Mouse (Mus musculus): ENCODE measurements around the gene Msmo1. TPM values are rescaled to one million over a fixed set of nuclear protein-coding genes. Genes with fewer than 3 reads are reported as not detected.

Msmo1 gene
- total RNA-seq (2021) (1 to 10 TPM; 6.6 to 9.6 TPM), polyA plus RNA-seq (2012; rRNA removed) (4.1 and 9.1 TPM in 2 replicates)
- long read RNA-seq, transcript Msmo1-201 (6 exons, 2,044 nt), result major isoform, 8 of 10 reads
- long read RNA-seq, partial matches to known transcripts, result 1 of 10 reads
- long read RNA-seq, other reads (novel, unspliced or antisense), result 1 of 10 reads

GRCm38 (mm10) chr8:64733271-64733943 lies at the start of gene Msmo1:
Gene Msmo1 (minus strand): TSS chr8:64733792.
- Histone ChIP-seq H3K4me3 (peak within 1 kb of the TSS; percentile 87), H3K27ac (peak within 1 kb of the TSS; percentile 60), H3K27me3 (ENCODE audit: control insufficient read depth, insufficient read depth, low read length) (no peaks in the 10 kb centered on the region), H3K79me2 (replicated peaks; ENCODE audit: control insufficient read depth, insufficient read depth, low read length) (no peaks in the 10 kb centered on the region), H3K4me1 (ENCODE audit: control insufficient read depth, insufficient read depth, low read length) (peaks cover 2% of the 10 kb centered on the region; the same call in 1 of the 2 replicates), H3K9ac (ENCODE audit: low read depth, low read length) (peak within 1 kb of the TSS; percentile 69), H3K36me3 (ENCODE audit: control insufficient read depth, insufficient read depth, low read length) (no peaks in the 10 kb centered on the region; the same call in 1 of the 2 replicates)
- no peak for TF ChIP-seq EP300 (IDR thresholded peaks at IDR 0.05; ENCODE audit: insufficient read depth, low read depth, low read length)
- TF ChIP-seq CTCF (IDR thresholded peaks at IDR 0.05), result peak; percentile 18; the same call in 1 of the 2 replicates
- peak; percentile 59 for TF ChIP-seq POLR2A (IDR thresholded peaks at IDR 0.05; ENCODE audit: insufficient read depth, low read depth, low read length)
- WGBS, result under 1% methylated on average over 60 of the region's 60 CpGs
- DNase-seq, result peak; percentile 93 to 99
- intact Hi-C loops (cut with DNase I), result loop anchor here (2.0 to 5.0 kb wide), 3 partner anchors 41 to 207 kb away; partner anchors contain the start of gene Cpe

GRCm38 (mm10) chr8:64781947-64782346 lies 48.4 kb upstream of the Msmo1 start:
- Histone ChIP-seq H3K27me3 (ENCODE audit: control insufficient read depth, insufficient read depth, low read length) (no peaks in the 10 kb centered on the region), H3K27ac (no peak overlapping the region), H3K9ac (ENCODE audit: low read depth, low read length) (no peak overlapping the region), H3K79me2 (replicated peaks; ENCODE audit: control insufficient read depth, insufficient read depth, low read length) (no peaks in the 10 kb centered on the region), H3K4me3 (no peak overlapping the region), H3K4me1 (ENCODE audit: control insufficient read depth, insufficient read depth, low read length) (no peaks in the 10 kb centered on the region; the same call in none of the 2 replicates), H3K36me3 (ENCODE audit: control insufficient read depth, insufficient read depth, low read length) (peaks cover 3% of the 10 kb centered on the region; the same call in 1 of the 2 replicates)
- 56% methylated on average over 6 of the region's 6 CpGs for WGBS
- TF ChIP-seq CTCF (IDR thresholded peaks at IDR 0.05) (no peak), EP300 (IDR thresholded peaks at IDR 0.05; ENCODE audit: insufficient read depth, low read depth, low read length) (no peak), POLR2A (IDR thresholded peaks at IDR 0.05; ENCODE audit: insufficient read depth, low read depth, low read length) (no peak)
- DNase-seq, result no peak
- intact Hi-C loops (cut with DNase I), result no loop called here

GRCm38 (mm10) chr8:64777925-64778324 lies 44.3 kb upstream of the Msmo1 start:
- no peaks in the 10 kb centered on the region for H3K4me1 ChIP-seq (ENCODE audit: control insufficient read depth, insufficient read depth, low read length)
- no peak overlapping the region for H3K9ac ChIP-seq (ENCODE audit: low read depth, low read length)
- H3K27me3 ChIP-seq (ENCODE audit: control insufficient read depth, insufficient read depth, low read length), result no peaks in the 10 kb centered on the region
- DNase-seq, result no peak
- no peak overlapping the region for H3K4me3 ChIP-seq
- 70% methylated on average over 9 of the region's 9 CpGs for WGBS
- H3K27ac ChIP-seq, result no peak overlapping the region
- intact Hi-C loops (cut with DNase I), result loop anchor here (5.0 kb wide), 1 partner anchor 164 kb away; no protein-coding TSS in a partner anchor
- H3K36me3 ChIP-seq (ENCODE audit: control insufficient read depth, insufficient read depth, low read length), result no peaks in the 10 kb centered on the region
- H3K79me2 ChIP-seq (replicated peaks; ENCODE audit: control insufficient read depth, insufficient read depth, low read length), result no peaks in the 10 kb centered on the region
- TF ChIP-seq CTCF (IDR thresholded peaks at IDR 0.05) (peak; percentile 54), POLR2A (IDR thresholded peaks at IDR 0.05; ENCODE audit: insufficient read depth, low read depth, low read length) (no peak), EP300 (IDR thresholded peaks at IDR 0.05; ENCODE audit: insufficient read depth, low read depth, low read length) (no peak)

- Histone ChIP-seq H3K36me3 (ENCODE audit: control insufficient read depth, insufficient read depth, low read length) (no peaks in the 10 kb centered on the region), H3K27ac (no peak overlapping the region), H3K4me3 (no peak overlapping the region), H3K79me2 (replicated peaks; ENCODE audit: control insufficient read depth, insufficient read depth, low read length) (no peaks in the 10 kb centered on the region), H3K4me1 (ENCODE audit: control insufficient read depth, insufficient read depth, low read length) (no peaks in the 10 kb centered on the region), H3K9ac (ENCODE audit: low read depth, low read length) (no peak overlapping the region), H3K27me3 (ENCODE audit: control insufficient read depth, insufficient read depth, low read length) (no peaks in the 10 kb centered on the region)
- intact Hi-C loops (cut with DNase I), result no loop called here
- 93% methylated on average over 6 of the region's 6 CpGs for WGBS
- TF ChIP-seq POLR2A (IDR thresholded peaks at IDR 0.05; ENCODE audit: insufficient read depth, low read depth, low read length) (no peak), EP300 (IDR thresholded peaks at IDR 0.05; ENCODE audit: insufficient read depth, low read depth, low read length) (no peak), CTCF (IDR thresholded peaks at IDR 0.05) (no peak)
- no peak for DNase-seq
Measured at GRCm38 (mm10) chr8:64774136-64774535, 40.5 kb upstream of the Msmo1 start.

GRCm38 (mm10) chr8:64770814-64771213 lies 37.2 kb upstream of the Msmo1 start:
- WGBS, result 81% methylated on average over 7 of the region's 7 CpGs
- Histone ChIP-seq H3K4me3 (no peak overlapping the region), H3K4me1 (ENCODE audit: control insufficient read depth, insufficient read depth, low read length) (no peaks in the 10 kb centered on the region), H3K9ac (ENCODE audit: low read depth, low read length) (no peak overlapping the region), H3K27me3 (ENCODE audit: control insufficient read depth, insufficient read depth, low read length) (no peaks in the 10 kb centered on the region), H3K27ac (no peak overlapping the region), H3K36me3 (ENCODE audit: control insufficient read depth, insufficient read depth, low read length) (no peaks in the 10 kb centered on the region), H3K79me2 (replicated peaks; ENCODE audit: control insufficient read depth, insufficient read depth, low read length) (no peaks in the 10 kb centered on the region)
- TF ChIP-seq EP300 (IDR thresholded peaks at IDR 0.05; ENCODE audit: insufficient read depth, low read depth, low read length) (no peak), POLR2A (IDR thresholded peaks at IDR 0.05; ENCODE audit: insufficient read depth, low read depth, low read length) (no peak), CTCF (IDR thresholded peaks at IDR 0.05) (no peak)
- no peak for DNase-seq
- intact Hi-C loops (cut with DNase I), result no loop called here

GRCm38 (mm10) chr8:64769586-64769985 lies 36.0 kb upstream of the Msmo1 start:
- DNase-seq, result no peak
- intact Hi-C loops (cut with DNase I), result no loop called here
- Histone ChIP-seq H3K9ac (ENCODE audit: low read depth, low read length) (no peak overlapping the region), H3K4me3 (no peak overlapping the region), H3K79me2 (replicated peaks; ENCODE audit: control insufficient read depth, insufficient read depth, low read length) (no peaks in the 10 kb centered on the region), H3K27me3 (ENCODE audit: control insufficient read depth, insufficient read depth, low read length) (no peaks in the 10 kb centered on the region), H3K4me1 (ENCODE audit: control insufficient read depth, insufficient read depth, low read length) (no peaks in the 10 kb centered on the region), H3K27ac (no peak overlapping the region), H3K36me3 (ENCODE audit: control insufficient read depth, insufficient read depth, low read length) (no peaks in the 10 kb centered on the region; the same call in 1 of the 2 replicates)
- 87% methylated on average over 7 of the region's 7 CpGs for WGBS
- TF ChIP-seq EP300 (IDR thresholded peaks at IDR 0.05; ENCODE audit: insufficient read depth, low read depth, low read length) (no peak), POLR2A (IDR thresholded peaks at IDR 0.05; ENCODE audit: insufficient read depth, low read depth, low read length) (no peak), CTCF (IDR thresholded peaks at IDR 0.05) (no peak)

All from heart, adult 2 months (tissue).